Mouse (Mus musculus) stomach, embryonic 15.5 days (tissue): ENCODE data around the gene Bscl2. TPM values are rescaled to one million over a fixed set of nuclear protein-coding genes. Genes with fewer than 3 reads are reported as not detected.
A peak's percentile ranks its signal among the peaks of the same experiment; 100 is the strongest.
"Not testable (repeated sequence)": the region's sequence is repeated elsewhere in the genome, so short reads cannot be mapped to it uniquely, and the experiment has no call there.

ENCODE experiments used
- ATAC-seq: fragments of 200-750 bp; cut with Nextera tagmentation; 2 replicates; pipeline ENCODE4 v1.8.0; 2017; ENCODE audit warnings: low read depth, moderate number of reproducible peaks, moderate TSS enrichment; ENCODE audit not compliant: insufficient read depth, low FRiP score
- H3K27ac ChIP-seq: fragments of 300-500 bp; sonication (generic); 2 replicates; pipeline ENCODE4 v1.5.1; 2015; ENCODE audit warnings: mild to moderate bottlenecking, inconsistent platforms
- H3K27me3 ChIP-seq: fragments of 300-500 bp; sonication (generic); replicated peaks from 2 replicates; pipeline ENCODE4 v1.6.1; 2015; ENCODE audit warnings: inconsistent platforms
- H3K36me3 ChIP-seq: fragments of 300-500 bp; sonication (generic); 2 replicates; pipeline ENCODE4 v1.6.1; 2015; ENCODE audit warnings: inconsistent platforms
- H3K4me1 ChIP-seq: fragments of 300-500 bp; sonication (generic); 2 replicates; pipeline ENCODE4 v1.6.1; 2015; ENCODE audit warnings: inconsistent platforms
- H3K4me2 ChIP-seq: fragments of 300-500 bp; sonication (generic); 2 replicates; pipeline ENCODE4 v1.6.1; 2015; ENCODE audit warnings: mild to moderate bottlenecking, inconsistent platforms
- H3K4me3 ChIP-seq: fragments of 300-500 bp; sonication (generic); replicated peaks from 2 replicates; pipeline ENCODE4 v1.5.1; 2015; ENCODE audit warnings: inconsistent platforms
- H3K9ac ChIP-seq: fragments of 300-500 bp; sonication (generic); 2 replicates; pipeline ENCODE4 v1.6.1; 2015; ENCODE audit warnings: inconsistent platforms
- H3K9me3 ChIP-seq: fragments of 300-500 bp; sonication (generic); 2 replicates; pipeline ENCODE4 v1.6.1; 2016; ENCODE audit warnings: inconsistent platforms
- WGBS: fragments of 180-500 bp; shearing (Covaris S2); methylation state at CpG from one replicate; pipeline ENCODE4 v1.1.7; 2015; 5-methylcytosine and 5-hydroxymethylcytosine counted together
- polyA plus RNA-seq: library from polyadenylated mRNA; unstranded; fragments of >200 nt; fragmentation: Nextera tagmentation; extraction: Ambion mirVana; gene quantifications from 2 replicates; pipeline ENCODE4 v1.2.1, GENCODE M21; 2015

The Bscl2 gene
- polyA plus RNA-seq, 1 experiment from 2014 or later = 49.7 TPM

DNA sequence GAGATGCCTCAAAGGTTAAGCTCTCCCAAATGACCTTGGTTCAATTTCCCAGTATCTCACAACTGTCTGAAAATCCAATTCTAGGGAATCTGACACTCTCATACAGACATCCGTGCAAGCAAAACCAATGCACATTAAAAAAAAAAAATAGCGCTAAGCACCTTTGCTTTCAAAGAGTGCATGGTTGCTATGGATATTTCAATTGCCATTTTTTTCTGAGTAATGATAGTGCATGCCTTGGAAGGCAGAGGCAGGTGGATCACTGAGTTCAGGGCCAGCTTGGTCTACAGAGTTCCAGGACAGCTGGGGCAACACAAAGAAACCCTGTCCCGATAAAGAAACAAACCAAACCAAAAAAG is 43.7 kb downstream of the Bscl2 start:
- H3K27ac ChIP-seq = no peak overlapping the region
- peak overlapping the region; percentile 68 for H3K4me3 ChIP-seq
- 13% methylated on average over 3 of the region's 3 CpGs for WGBS
- ATAC-seq = no peak
- peaks cover 9% of the 10 kb centered on the region; the same call in 1 of the 2 replicates for H3K4me1 ChIP-seq
- H3K9ac ChIP-seq = peak overlapping the region; percentile 89; the same call in 1 of the 2 replicates
- H3K27me3 ChIP-seq = no peaks in the 10 kb centered on the region
- H3K4me2 ChIP-seq = peak overlapping the region; percentile 72
- peaks cover 9% of the 10 kb centered on the region; the same call in 1 of the 2 replicates for H3K36me3 ChIP-seq
- H3K9me3 ChIP-seq = no peaks in the 10 kb centered on the region

DNA sequence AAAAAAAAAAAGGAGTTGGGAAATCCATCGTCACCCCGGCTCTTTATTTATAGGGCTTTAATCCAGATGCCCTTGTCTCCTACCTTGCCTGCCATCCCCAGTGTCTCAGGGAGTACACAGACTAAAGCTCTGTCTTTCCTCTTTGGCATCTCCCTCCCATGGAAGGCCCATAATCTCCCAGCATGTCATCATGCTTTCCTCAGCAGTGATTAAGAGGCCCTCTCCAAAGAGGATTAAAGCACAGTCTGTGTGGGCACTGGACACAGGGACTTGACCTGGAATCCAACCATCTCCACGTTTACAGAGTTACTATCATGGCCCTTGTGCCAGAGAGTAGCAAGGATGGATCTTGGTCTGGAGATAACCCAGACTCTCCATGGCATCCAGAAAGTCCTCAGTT is 46.3 kb downstream of the Bscl2 start, which contains the start of the genes Lbhd1 and Gm49403:
Lbhd1 (plus strand) TSS at position 117 of the 400 bp plus-strand sequence.
Gm49403 (plus strand) TSS at position 315 of the 400 bp plus-strand sequence.
- Histone ChIP-seq H3K4me1 (peaks cover 9% of the 10 kb centered on the region; the same call in 1 of the 2 replicates), H3K27me3 (no peaks in the 10 kb centered on the region), H3K36me3 (no peaks in the 10 kb centered on the region), H3K4me2 (no peak within 1 kb of the TSS), H3K27ac (no peak within 1 kb of the TSS), H3K4me3 (no peak within 1 kb of the TSS), H3K9me3 (no peaks in the 10 kb centered on the region), H3K9ac (no peak within 1 kb of the TSS)
- WGBS = 83% methylated on average over 3 of the region's 3 CpGs
- ATAC-seq = no peak

DNA sequence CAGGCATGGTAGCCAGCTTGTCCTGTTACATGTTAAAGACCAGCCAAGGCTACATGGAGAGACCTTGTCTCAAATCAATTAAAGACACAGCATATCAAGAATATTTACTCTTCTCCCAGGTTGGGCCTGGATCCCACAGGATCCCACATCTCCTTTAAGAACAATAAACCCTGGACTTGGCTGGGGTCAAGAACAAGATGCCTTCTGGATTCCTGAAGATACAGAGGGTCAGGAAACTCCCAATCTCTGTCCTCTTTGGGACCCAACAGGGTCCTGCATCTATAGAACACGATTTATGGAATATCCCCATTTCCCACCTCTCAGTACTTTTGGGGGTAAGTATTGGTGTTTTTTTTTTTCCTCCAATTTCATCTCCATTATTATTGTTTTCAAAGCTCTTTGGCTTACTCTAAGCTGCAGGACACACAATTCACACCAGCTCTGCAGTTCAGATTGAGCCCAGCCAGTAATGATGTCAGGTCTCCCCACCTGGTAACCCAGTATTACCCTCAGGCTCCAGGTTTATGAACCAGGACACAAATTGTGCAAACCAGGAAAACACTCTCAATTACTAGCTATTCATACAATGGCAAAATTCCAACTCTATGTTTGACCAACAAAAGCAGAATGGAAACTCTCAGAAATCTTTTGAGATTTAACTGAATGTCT is 49.8 kb downstream of the Bscl2 start:
- H3K4me3 ChIP-seq = no peak overlapping the region
- no peak for ATAC-seq
- H3K4me1 ChIP-seq = peaks cover 6% of the 10 kb centered on the region; the same call in 1 of the 2 replicates
- 0 out of 2 replicates have a peak, but pooled peaks cover 4% of the 10 kb centered on the region for H3K36me3 ChIP-seq
- H3K9me3 ChIP-seq = no peaks in the 10 kb centered on the region
- peak overlapping the region; percentile 80 for H3K27ac ChIP-seq
- H3K27me3 ChIP-seq = no peaks in the 10 kb centered on the region
- 0 out of 2 replicates have a peak overlapping the region, but pooled peaks have one; percentile 57 for H3K4me2 ChIP-seq
- H3K9ac ChIP-seq = no peak overlapping the region
- WGBS = 43% methylated on average over 1 of the region's 1 CpGs

DNA sequence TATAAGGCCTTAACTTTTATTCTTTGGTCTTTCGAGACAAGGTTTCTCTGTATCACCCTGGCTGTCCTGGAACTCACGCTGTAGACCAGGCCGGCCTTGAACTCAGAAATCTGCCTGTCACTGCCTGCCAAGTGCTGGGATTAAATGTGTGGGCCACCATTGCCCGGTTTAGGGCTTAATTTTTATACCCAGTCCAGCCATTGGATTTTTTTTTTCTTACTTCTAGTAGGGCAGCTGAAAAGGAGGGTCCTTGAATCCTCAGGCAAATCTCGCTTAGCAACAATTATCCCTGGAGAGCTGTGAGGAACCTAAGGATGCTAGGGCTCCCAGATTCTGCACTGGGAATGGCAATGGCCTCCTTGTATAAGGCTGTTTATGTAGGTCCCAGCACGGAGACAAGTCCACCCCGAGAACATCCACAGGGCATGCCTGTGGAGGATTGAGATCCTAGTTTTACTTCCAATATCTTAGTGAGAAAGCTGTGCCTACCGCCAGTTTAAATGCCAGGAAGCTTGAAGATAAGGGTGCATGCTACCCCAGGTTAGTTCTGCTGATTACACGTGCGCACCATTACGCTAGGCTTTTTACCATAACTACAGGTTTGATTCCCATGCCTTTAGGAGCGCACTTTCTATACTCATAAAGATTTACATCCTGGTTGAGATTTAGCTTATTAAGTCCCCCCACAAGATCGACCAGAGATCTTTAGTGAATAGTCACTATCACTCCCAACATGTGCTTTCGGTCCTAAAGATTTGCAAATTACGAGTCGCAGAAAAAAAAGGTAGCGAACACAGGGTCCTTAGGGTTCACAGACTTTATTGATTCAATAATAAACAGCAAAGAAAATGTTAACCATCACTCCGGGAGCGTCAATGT is 50.6 kb downstream of the Bscl2 start:
- ATAC-seq = no peak
- H3K36me3 ChIP-seq = 0 out of 2 replicates have a peak, but pooled peaks cover 4% of the 10 kb centered on the region
- peaks cover 6% of the 10 kb centered on the region; the same call in 1 of the 2 replicates for H3K4me1 ChIP-seq
- 13% methylated on average over 19 of the region's 19 CpGs for WGBS
- H3K27ac ChIP-seq = peak overlapping the region; percentile 80
- peak overlapping the region; percentile 55; the same call in 1 of the 2 replicates for H3K9ac ChIP-seq
- H3K4me2 ChIP-seq = peak overlapping the region; percentile 57
- H3K9me3 ChIP-seq = no peaks in the 10 kb centered on the region
- no peaks in the 10 kb centered on the region for H3K27me3 ChIP-seq
- peak overlapping the region; percentile 59 for H3K4me3 ChIP-seq

DNA sequence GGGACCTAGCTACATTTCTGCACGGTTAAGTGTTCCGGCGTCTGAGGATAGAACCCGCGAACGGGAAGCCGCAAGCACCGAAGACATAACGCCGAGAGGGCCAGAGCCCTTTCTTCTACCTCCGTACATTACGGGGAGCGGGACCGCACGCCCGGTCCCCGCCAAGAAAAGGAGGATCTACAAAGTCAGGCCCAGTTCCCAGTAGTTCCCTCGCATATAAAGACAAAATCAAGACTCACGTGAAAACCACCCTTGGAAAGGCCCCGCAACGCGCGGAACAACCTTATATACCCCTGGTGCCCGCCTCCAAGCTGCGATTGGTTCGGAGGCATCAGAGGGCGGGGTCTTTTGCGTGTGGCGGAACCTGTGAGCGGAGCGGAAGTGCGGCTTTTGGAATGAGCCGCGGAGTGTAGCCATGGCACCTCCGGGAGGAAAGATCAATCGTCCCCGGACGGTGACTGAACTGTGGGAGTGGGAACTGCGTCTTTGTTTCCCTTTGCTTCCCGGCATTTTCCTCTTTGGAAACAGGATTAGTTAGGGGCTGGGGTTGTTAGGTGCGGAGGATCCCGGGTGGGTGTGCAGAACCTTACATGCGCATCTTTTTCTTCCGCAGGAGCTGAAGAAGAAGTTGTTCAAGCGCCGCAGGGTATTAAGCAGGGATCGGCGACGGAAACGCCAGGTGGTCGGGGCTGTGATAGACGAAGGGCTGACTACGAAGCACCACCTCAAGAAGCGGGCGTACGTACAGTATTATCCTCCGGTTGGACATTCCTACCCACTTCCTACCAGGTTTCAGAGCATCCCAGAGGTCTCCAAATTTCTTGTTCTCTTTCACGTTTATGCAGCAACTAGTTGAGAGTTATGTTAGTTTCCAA is 51.5 kb downstream of the Bscl2 start, which contains the start of the genes 1810009A15Rik and Gm49416:
1810009A15Rik (plus strand) TSS at position 343 of the 875 bp plus-strand sequence.
Gm49416 (plus strand) TSS at position 416 of the 875 bp plus-strand sequence.
- Histone ChIP-seq H3K4me1 (peaks cover 9% of the 10 kb centered on the region), H3K27ac (peak within 1 kb of the TSS; percentile 85), H3K9me3 (no peaks in the 10 kb centered on the region), H3K9ac (peak within 1 kb of the TSS; percentile 55; the same call in 1 of the 2 replicates), H3K36me3 (0 out of 2 replicates have a peak, but pooled peaks cover 4% of the 10 kb centered on the region), H3K4me3 (peak within 1 kb of the TSS; percentile 59), H3K27me3 (no peaks in the 10 kb centered on the region), H3K4me2 (peak within 1 kb of the TSS; percentile 57)
- WGBS = under 1% methylated on average over 58 of the region's 58 CpGs
- ATAC-seq = peak; percentile 95

DNA sequence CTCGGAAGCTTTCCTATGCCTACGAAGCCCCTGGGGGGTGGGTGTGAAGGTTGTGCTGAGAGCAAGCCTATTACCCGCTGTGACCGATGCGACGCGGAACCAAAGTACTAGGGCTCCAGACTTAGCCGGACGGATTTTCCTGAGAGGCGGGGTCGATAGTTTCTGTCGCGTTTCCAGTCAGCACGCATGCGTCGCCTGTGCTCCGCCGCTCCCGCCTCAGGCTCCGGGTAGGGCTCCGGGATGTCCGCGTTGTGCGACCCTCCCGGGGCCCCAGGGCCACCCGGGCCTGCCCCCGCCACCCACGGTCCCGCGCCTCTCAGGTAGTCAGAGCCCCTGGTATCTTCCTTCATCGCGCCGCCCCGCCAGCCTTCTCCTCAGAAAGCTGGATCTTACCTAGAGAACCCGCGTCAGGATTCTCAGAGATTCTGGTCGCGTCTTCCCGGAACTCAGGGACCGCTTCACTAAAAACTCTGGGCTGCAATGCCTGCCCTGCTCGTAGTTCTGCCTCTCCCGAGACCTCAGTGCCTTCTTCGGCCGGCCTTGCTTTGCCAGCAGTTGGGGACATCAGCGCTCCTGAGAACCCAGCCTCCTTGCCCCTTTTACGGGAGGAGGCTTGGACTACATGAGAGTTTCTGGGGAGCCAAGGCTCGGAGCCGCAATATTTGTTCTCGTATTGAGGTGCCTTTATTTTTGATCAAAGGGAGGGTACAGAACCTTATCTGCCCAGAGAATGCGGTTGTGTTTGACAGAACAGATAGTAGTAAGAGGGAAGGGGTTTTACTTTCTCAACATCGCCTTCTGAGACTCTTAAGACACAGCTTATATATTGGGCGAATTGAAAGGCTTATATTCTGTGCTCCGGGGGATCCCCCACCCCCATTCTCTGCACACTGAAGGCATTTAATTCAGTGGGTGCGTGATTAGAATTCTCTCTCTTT is 55.8 kb downstream of the Bscl2 start, which contains the start of gene Ints5:
Ints5 (plus strand) TSS at position 177 of the 938 bp plus-strand sequence.
- Histone ChIP-seq H3K36me3 (peaks cover 16% of the 10 kb centered on the region), H3K27me3 (no peaks in the 10 kb centered on the region), H3K4me2 (peak within 1 kb of the TSS; percentile 65), H3K9me3 (no peaks in the 10 kb centered on the region), H3K27ac (peak within 1 kb of the TSS; percentile 86), H3K4me3 (peak within 1 kb of the TSS; percentile 90), H3K4me1 (peaks cover 30% of the 10 kb centered on the region), H3K9ac (peak within 1 kb of the TSS; percentile 95)
- ATAC-seq = peak; percentile 54
- 2% methylated on average over 54 of the region's 54 CpGs for WGBS

DNA sequence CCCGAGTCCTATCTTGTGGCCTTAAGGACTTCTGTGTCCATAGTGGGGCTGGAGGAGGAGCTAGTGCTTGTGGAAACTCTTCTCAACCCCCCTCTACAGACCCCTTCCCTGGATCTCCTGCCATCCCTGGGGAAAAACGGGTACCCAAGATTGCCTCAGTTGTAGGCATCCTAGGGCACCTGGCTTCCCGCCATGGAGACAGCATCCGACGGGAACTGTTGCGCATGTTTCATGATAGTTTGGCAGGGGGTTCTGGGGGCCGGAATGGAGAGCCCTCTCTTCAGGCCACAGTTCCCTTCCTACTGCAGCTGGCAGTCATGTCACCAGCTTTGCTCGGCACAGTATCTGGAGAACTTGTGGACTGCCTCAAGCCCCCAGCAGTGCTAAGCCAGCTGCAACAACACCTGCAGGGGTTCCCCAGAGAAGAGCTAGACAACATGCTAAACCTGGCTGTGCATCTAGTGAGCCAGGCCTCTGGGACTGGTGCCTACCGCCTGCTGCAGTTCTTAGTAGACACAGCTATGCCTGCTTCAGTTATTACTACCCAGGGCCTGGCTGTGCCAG is 58.2 kb downstream of the Bscl2 start:
- Histone ChIP-seq H3K9me3 (no peaks in the 10 kb centered on the region), H3K4me2 (no peak overlapping the region), H3K4me3 (no peak overlapping the region), H3K27ac (no peak overlapping the region), H3K27me3 (no peaks in the 10 kb centered on the region), H3K4me1 (peaks cover 33% of the 10 kb centered on the region), H3K9ac (no peak overlapping the region), H3K36me3 (peaks cover 15% of the 10 kb centered on the region)
- no peak for ATAC-seq
- WGBS = 89% methylated on average over 9 of the region's 9 CpGs

DNA sequence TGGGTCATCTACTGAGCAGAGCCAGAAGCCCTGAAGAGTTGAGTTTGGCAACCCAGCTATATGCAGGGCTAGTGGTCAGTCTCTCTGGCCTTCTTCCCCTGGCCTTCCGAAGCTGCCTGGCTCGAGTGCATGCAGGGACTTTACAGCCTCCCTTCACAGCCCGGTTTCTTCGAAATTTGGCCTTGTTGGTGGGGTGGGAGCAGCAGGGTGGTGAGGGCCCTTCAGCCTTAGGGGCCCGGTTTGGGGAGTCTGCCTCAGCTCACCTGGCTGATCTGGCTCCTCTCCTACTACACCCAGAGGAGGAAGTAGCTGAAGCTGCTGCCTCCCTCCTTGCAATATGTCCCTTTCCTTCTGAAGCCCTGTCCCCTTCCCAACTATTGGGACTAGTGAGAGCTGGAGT is 59.0 kb downstream of the Bscl2 start:
- not testable (repeated sequence) for H3K27ac ChIP-seq, H3K27me3 ChIP-seq, H3K4me2 ChIP-seq, H3K9me3 ChIP-seq, H3K9ac ChIP-seq, H3K4me3 ChIP-seq, ATAC-seq
- peaks cover 33% of the 10 kb centered on the region for H3K4me1 ChIP-seq
- 83% methylated on average over 5 of the region's 5 CpGs for WGBS
- peaks cover 13% of the 10 kb centered on the region for H3K36me3 ChIP-seq

DNA sequence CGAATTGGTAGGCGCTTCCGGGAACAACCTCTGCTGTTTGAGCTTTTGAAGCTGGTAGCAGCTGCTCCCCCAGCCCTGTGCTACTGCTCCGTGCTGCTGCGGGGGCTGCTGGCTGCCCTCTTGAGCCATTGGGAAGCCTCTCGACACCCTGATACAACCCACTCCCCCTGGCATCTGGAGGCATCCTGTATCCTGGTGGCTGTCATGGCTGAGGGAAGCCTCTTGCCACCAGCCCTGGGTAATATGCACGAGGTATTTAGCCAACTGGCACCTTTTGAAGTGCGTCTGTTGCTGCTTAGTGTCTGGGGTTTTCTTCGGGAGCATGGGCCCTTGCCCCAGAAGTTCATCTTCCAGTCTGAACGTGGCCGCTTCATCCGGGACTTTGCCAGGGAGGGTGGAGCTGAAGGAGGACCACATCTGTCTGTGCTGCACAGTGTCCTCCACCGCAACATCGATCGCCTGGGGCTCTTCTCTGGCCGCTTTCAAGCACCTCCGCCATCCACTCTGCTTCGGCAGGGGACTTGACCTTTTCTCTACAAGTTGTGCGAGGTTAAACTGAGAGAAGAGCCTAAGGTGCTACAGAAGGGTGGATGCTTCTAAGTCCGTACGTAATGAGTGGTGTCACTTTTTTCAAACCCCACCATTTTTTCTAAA is 60.1 kb downstream of the Bscl2 start:
- peak; percentile 28 for ATAC-seq
- WGBS = 22% methylated on average over 21 of the region's 21 CpGs
- H3K4me1 ChIP-seq = peaks cover 33% of the 10 kb centered on the region
- peak overlapping the region; percentile 55 for H3K9ac ChIP-seq
- not testable (repeated sequence) for H3K9me3 ChIP-seq, H3K27me3 ChIP-seq
- peak overlapping the region; percentile 60 for H3K4me2 ChIP-seq
- H3K27ac ChIP-seq = peak overlapping the region; percentile 91
- peaks cover 17% of the 10 kb centered on the region for H3K36me3 ChIP-seq
- H3K4me3 ChIP-seq = peak overlapping the region; percentile 66
